Mouse (Mus musculus): Measurements from ENCODE around the gene Dnal1. TPM values are rescaled to one million over a fixed set of nuclear protein-coding genes. Genes with fewer than 3 reads are reported as not detected.

Dnal1 gene
- polyA plus RNA-seq, 1 experiment from 2014 or later, result 0.23 TPM

DNA sequence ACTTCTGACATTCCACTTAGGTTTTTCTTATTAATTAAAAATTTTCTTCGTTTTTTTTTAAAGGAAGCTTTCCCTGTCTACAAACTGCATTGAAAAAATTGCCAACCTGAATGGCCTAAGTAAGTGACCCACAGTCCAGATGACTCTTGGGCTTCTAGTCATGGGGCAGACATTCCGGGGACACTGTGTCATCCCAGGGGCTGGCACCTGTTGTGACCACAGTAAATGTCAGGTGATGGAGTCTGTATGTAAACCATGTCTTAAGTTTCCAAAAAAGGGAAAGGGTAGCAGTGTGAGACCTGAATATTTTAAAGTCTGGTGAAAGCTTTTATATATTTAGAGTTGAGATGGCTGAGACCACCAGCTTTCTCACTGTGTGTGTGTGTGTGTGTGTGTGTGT, 12.7 kb downstream of the Dnal1 start:
- no peaks in the 10 kb centered on the region for H3K9me3 ChIP-seq (replicated peaks)
- no peaks in the 10 kb centered on the region for H3K36me3 ChIP-seq (replicated peaks)
- H3K9ac ChIP-seq, result no peak overlapping the region
- ATAC-seq (ENCODE audit: insufficient read depth), result no peak
- WGBS (ENCODE audit: insufficient replicate concordance), result 70% methylated on average over 2 of the region's 2 CpGs
- no peaks in the 10 kb centered on the region for H3K4me1 ChIP-seq (replicated peaks)
- no peak overlapping the region for H3K4me3 ChIP-seq (replicated peaks)
- no peak overlapping the region for H3K27ac ChIP-seq (replicated peaks)
- H3K4me2 ChIP-seq, result no peak overlapping the region
- H3K27me3 ChIP-seq, result no peaks in the 10 kb centered on the region

DNA sequence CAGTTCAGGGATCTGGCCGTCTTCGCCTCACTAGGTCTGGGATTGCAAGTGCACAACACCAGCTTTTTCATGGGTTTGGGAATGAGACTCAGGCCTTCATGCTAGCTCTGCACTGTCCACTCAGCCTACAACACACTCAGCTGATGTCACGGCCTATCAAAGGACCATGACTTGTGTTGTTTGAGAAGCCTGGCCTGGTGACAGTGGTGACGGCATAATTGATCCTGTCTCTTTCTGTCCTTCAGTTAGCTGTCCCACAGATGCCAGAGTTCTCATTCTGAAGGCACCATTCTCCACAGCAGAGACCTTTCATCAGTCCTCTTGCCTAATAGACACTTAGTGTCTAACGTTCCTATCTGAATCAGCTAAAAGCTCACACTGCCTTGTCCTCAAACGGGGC, 14.4 kb downstream of the Dnal1 start:
- Histone ChIP-seq H3K4me3 (replicated peaks) (no peak overlapping the region), H3K27ac (replicated peaks) (no peak overlapping the region), H3K36me3 (replicated peaks) (no peaks in the 10 kb centered on the region), H3K4me2 (no peak overlapping the region), H3K4me1 (replicated peaks) (no peaks in the 10 kb centered on the region), H3K27me3 (no peaks in the 10 kb centered on the region), H3K9ac (no peak overlapping the region), H3K9me3 (replicated peaks) (no peaks in the 10 kb centered on the region)
- no peak for ATAC-seq (ENCODE audit: insufficient read depth)
- 76% methylated on average over 6 of the region's 6 CpGs for WGBS (ENCODE audit: insufficient replicate concordance)

DNA sequence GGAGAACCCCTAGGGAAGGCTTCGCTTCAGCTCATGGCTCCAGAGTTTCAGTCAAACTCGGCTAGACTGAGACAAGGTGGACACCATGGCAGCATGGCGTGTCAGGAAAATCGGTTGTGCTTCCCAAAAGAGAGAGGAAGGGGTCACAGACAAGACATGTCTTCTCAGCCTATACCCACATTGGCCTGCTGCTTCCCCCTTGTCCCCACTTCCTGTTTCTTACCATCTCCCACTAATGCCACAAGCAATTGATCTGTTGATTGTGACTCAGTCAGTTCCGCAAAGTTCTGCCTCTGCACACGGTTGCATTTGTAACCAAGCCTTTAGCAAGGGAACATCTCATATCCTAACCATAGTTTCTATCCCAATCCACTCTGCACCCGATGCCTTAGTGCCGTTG, 15.8 kb downstream of the Dnal1 start:
- H3K4me1 ChIP-seq (replicated peaks), result no peaks in the 10 kb centered on the region
- ATAC-seq (ENCODE audit: insufficient read depth), result no peak
- WGBS (ENCODE audit: insufficient replicate concordance), result 52% methylated on average over 8 of the region's 8 CpGs

DNA sequence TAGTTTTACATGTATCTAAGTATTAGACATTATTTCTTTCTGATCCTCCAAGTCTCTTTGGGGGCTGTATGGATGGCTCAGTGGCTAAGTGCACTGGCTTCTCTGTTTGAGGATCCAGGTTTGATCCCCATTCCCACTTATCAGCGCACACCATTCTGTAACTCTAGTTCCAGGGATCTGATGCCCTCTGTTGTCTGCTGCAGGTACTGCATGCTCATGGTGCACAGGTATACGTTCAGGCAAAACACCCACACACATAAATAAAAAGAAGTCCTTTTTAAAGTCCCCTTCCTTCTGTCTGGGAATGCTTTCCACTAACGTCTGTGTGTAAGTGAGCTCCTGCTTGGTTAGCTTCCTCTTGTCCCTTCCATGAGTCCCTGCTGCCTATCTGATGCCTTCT, 18.1 kb downstream of the Dnal1 start:
- Histone ChIP-seq H3K9ac (no peak overlapping the region), H3K4me2 (no peak overlapping the region), H3K4me1 (replicated peaks) (no peaks in the 10 kb centered on the region), H3K9me3 (replicated peaks) (no peaks in the 10 kb centered on the region), H3K4me3 (replicated peaks) (no peak overlapping the region), H3K27ac (replicated peaks) (no peak overlapping the region), H3K36me3 (replicated peaks) (no peaks in the 10 kb centered on the region), H3K27me3 (no peaks in the 10 kb centered on the region)
- 56% methylated on average over 3 of the region's 3 CpGs for WGBS (ENCODE audit: insufficient replicate concordance)
- ATAC-seq (ENCODE audit: insufficient read depth), result no peak

More for the DNA sequence above, 15.8 kb downstream of the Dnal1 start:
- no peak overlapping the region for H3K4me3 ChIP-seq (replicated peaks)
- H3K4me2 ChIP-seq, result no peak overlapping the region
- no peaks in the 10 kb centered on the region for H3K36me3 ChIP-seq (replicated peaks)
- H3K9ac ChIP-seq, result no peak overlapping the region
- H3K27ac ChIP-seq (replicated peaks), result no peak overlapping the region
- H3K9me3 ChIP-seq (replicated peaks), result no peaks in the 10 kb centered on the region
- no peaks in the 10 kb centered on the region for H3K27me3 ChIP-seq

DNA sequence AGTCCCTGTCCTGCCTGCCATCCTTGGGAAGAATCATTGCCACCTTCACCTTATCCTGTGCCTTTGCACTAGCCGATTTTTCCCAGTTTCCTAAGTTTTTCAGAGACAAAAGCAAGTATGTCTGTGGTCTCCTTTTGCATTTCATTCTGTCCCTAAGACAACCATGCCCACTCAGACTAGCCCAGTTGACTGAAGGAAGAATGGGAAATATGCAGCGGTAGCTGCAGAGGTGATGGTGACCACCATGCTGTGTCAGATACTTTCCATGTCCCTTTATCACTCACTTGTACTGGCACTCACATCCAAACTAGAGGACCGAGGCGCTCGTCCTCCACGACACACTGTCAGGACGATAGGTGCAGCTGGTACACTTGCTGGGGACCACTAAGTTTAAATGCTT, 23.0 kb downstream of the Dnal1 start:
- Histone ChIP-seq H3K27ac (replicated peaks) (no peak overlapping the region), H3K27me3 (no peaks in the 10 kb centered on the region), H3K9ac (no peak overlapping the region), H3K4me1 (replicated peaks) (no peaks in the 10 kb centered on the region), H3K9me3 (replicated peaks) (no peaks in the 10 kb centered on the region), H3K4me2 (no peak overlapping the region), H3K36me3 (replicated peaks) (no peaks in the 10 kb centered on the region), H3K4me3 (replicated peaks) (no peak overlapping the region)
- ATAC-seq (ENCODE audit: insufficient read depth), result no peak
- 77% methylated on average over 7 of the region's 7 CpGs for WGBS (ENCODE audit: insufficient replicate concordance)

DNA sequence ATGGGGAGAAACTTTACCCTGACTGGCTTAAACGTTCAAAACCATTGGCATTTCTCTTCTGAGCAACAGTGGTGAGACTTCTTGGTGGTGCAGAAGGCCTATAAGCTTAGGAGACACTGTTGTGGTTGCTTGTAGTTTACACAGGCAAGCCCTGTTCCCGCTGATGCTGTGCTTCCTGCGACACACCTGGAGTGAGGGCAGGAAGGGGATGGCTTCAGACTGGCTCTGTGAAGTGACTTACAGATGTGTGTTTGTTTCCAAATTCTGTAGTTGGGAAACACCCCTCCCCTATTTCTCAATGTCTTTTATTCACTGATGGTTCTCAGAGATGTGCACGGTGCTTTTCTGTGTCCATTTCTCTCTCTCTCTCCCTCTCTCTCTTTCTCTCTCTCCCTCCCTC, 26.0 kb downstream of the Dnal1 start:
- 55% methylated on average over 4 of the region's 4 CpGs for WGBS (ENCODE audit: insufficient replicate concordance)
- H3K4me1 ChIP-seq (replicated peaks), result no peaks in the 10 kb centered on the region
- no peak overlapping the region for H3K27ac ChIP-seq (replicated peaks)
- no peaks in the 10 kb centered on the region for H3K9me3 ChIP-seq (replicated peaks)
- H3K4me3 ChIP-seq (replicated peaks), result no peak overlapping the region
- H3K9ac ChIP-seq, result no peak overlapping the region
- no peak for ATAC-seq (ENCODE audit: insufficient read depth)
- H3K36me3 ChIP-seq (replicated peaks), result no peaks in the 10 kb centered on the region
- H3K27me3 ChIP-seq, result no peaks in the 10 kb centered on the region
- H3K4me2 ChIP-seq, result no peak overlapping the region

DNA sequence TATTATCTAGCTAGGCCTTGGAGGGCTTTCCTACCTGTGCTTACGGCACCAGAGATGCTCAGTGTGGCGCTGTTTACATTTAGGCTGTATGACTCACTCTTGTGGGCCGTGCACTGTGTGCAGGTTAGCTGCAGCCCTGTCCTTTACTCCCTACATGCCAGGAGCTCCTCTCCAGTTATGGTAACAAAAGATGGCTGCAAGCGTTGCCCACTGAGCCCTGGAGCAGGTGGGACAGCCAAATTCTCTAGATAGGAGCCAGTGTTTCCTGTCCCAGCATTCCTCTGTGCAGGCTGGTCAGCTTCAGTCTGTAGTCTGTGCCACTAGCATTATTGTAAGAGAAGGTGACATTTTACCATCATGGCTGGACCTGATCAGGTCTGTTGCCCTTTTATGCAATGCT, 27.1 kb downstream of the Dnal1 start:
- Histone ChIP-seq H3K4me2 (no peak overlapping the region), H3K36me3 (replicated peaks) (no peaks in the 10 kb centered on the region), H3K27me3 (no peaks in the 10 kb centered on the region), H3K27ac (replicated peaks) (no peak overlapping the region), H3K4me3 (replicated peaks) (no peak overlapping the region), H3K9me3 (replicated peaks) (no peaks in the 10 kb centered on the region), H3K9ac (no peak overlapping the region), H3K4me1 (replicated peaks) (no peaks in the 10 kb centered on the region)
- WGBS (ENCODE audit: insufficient replicate concordance), result 68% methylated on average over 4 of the region's 4 CpGs
- no peak for ATAC-seq (ENCODE audit: insufficient read depth)

DNA sequence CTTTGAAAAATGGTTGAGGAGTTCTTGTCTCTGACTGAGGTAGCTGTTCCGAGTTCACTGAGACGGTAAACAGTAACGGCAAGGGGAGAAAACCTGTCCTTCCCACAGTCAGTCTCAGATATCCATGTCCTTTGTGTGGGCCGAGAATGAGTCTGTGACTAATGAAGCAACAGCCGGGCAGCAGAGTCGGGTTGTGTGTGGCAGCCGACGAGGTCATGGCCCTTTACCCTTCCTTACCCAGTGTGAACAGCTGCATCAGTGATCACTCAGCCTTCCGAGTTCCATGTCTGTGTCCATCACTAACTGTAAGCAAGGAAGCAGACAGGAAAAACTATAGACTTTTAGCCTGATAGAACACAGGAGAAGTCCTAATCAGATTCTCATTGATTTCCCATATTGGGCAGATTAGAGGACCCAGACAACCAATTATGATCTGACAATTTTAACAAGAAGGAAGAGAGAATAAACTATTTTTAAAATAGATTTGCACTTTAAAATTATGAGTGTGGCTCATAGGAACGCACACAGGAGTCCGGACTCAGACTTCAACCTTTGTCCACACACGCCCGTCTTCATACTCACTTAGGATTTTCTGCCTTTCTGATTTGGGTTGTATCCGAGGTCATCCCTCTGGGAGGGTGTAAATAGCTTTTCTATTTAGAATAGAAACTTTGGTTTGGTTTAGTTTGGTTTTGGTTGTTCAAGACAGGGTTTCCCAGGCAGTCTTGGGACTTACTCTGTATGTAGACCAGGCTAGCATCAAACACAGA, 28.3 kb downstream of the Dnal1 start:
- Histone ChIP-seq H3K27ac (replicated peaks) (no peak overlapping the region), H3K9me3 (replicated peaks) (no peaks in the 10 kb centered on the region), H3K9ac (no peak overlapping the region), H3K4me1 (replicated peaks) (peaks cover 11% of the 10 kb centered on the region), H3K4me2 (no peak overlapping the region), H3K4me3 (replicated peaks) (no peak overlapping the region), H3K27me3 (no peaks in the 10 kb centered on the region), H3K36me3 (replicated peaks) (no peaks in the 10 kb centered on the region)
- 69% methylated on average over 14 of the region's 14 CpGs for WGBS (ENCODE audit: insufficient replicate concordance)
- ATAC-seq (ENCODE audit: insufficient read depth), result no peak

DNA sequence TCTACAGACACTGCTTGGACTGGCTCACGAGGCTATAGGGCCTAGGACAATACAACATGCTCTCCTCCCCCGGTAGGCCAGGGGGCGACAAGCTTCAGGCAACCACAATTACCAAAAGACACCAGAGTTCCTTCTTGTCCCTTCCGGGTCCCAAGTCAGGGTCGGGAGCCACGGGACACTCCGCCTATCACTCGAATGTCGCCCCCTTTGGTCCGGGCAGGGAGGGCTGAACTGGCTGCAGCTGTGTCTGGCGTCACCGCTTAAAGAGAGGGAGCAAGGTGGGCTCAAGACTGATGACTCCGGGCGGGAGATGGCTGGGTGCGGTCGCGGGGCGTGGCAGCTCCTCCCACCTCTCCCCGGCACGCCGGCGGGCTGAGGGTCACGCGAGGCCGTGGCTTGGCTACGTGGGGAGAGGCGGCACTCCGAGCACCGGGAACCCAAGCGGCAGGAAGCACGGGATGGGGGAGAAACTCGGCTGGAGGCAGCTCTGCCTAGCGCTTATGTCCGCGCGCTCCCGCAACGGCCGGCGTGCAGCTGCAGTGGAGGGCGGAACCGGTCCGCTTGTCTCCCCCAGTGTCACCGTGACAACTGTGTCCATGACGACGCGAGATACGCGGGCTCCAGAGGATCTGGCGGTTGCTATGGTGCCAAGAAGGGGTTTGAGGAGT, 33.9 kb downstream of the Dnal1 start, which contains the start of gene Pnma1:
TSS of gene Pnma1 (minus strand) at position 536 of the 668 bp plus-strand sequence.
- H3K4me1 ChIP-seq (replicated peaks), result peaks cover 65% of the 10 kb centered on the region
- H3K27me3 ChIP-seq, result no peaks in the 10 kb centered on the region
- H3K4me2 ChIP-seq, result peak within 1 kb of the TSS; percentile 95
- peak within 1 kb of the TSS; percentile 39 for H3K9ac ChIP-seq
- H3K9me3 ChIP-seq (replicated peaks), result no peaks in the 10 kb centered on the region
- 6% methylated on average over 50 of the region's 50 CpGs for WGBS (ENCODE audit: insufficient replicate concordance)
- H3K4me3 ChIP-seq (replicated peaks), result peak within 1 kb of the TSS; percentile 65
- ATAC-seq (ENCODE audit: insufficient read depth), result peak; percentile 59
- peak within 1 kb of the TSS; percentile 92 for H3K27ac ChIP-seq (replicated peaks)
- peaks cover 29% of the 10 kb centered on the region for H3K36me3 ChIP-seq (replicated peaks)

DNA sequence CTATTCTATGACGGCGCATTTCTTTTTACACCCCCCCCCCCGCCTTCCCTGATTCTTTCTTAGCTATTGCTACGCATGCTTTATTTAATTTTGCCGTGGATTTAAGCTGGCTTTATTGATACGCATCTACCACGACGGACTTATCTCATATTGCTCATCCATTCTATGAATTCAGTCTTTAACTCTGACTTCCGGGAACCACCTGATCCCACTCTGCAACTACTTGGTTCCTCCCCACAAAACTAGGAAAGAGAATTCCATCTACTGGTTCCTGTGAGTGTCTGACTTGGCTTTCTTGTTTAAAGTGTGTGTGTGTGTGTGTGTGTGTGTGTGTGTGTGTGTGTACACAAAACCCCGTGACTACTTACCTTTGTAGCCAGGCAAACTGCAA, 34.5 kb downstream of the Dnal1 start:
- WGBS (ENCODE audit: insufficient replicate concordance), result 19% methylated on average over 10 of the region's 10 CpGs
- Histone ChIP-seq H3K4me2 (peak overlapping the region; percentile 95), H3K9ac (no peak overlapping the region), H3K4me1 (replicated peaks) (peaks cover 70% of the 10 kb centered on the region), H3K9me3 (replicated peaks) (no peaks in the 10 kb centered on the region), H3K27ac (replicated peaks) (peak overlapping the region; percentile 29), H3K36me3 (replicated peaks) (peaks cover 34% of the 10 kb centered on the region), H3K4me3 (replicated peaks) (peak overlapping the region; percentile 65), H3K27me3 (no peaks in the 10 kb centered on the region)
- ATAC-seq (ENCODE audit: insufficient read depth), result no peak

DNA sequence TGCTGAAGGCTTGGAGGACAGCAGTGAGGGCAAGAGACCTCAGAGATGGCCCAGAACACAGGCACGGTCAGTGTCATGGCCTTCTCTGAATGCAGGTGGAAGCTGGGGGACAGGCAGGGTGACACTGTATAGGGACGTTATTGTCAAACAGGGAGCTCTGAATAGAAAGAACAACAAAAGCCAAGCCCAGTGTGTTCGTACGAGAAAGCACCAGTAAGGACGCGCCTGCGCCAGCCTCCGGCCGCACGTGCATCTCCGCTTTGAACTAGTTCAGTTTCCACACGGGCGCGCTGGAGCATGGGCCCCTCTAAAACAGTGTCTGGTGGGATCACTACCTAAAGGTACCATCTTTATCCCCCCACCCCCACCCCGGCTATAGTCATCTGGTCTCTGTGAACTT, 35.8 kb downstream of the Dnal1 start:
- peak overlapping the region; percentile 92 for H3K27ac ChIP-seq (replicated peaks)
- peaks cover 48% of the 10 kb centered on the region for H3K36me3 ChIP-seq (replicated peaks)
- peak overlapping the region; percentile 20; the same call in 1 of the 2 replicates for H3K9ac ChIP-seq
- H3K4me3 ChIP-seq (replicated peaks), result no peak overlapping the region
- no peaks in the 10 kb centered on the region for H3K9me3 ChIP-seq (replicated peaks)
- no peak for ATAC-seq (ENCODE audit: insufficient read depth)
- H3K27me3 ChIP-seq, result no peaks in the 10 kb centered on the region
- 91% methylated on average over 15 of the region's 15 CpGs for WGBS (ENCODE audit: insufficient replicate concordance)
- H3K4me2 ChIP-seq, result 0 out of 2 replicates have a peak overlapping the region, but pooled peaks have one; percentile 64
- H3K4me1 ChIP-seq (replicated peaks), result peaks cover 82% of the 10 kb centered on the region
